Mouse (Mus musculus): ENCODE data around the gene Ezh1. TPM values are rescaled to one million over a fixed set of nuclear protein-coding genes. Genes with fewer than 3 reads are reported as not detected.

Ezh1 gene
- polyA plus RNA-seq, 1 experiment from 2014 or later = 10.4 TPM

- Histone ChIP-seq H3K4me3 (ENCODE audit: low read depth, low read length) (no peak overlapping the region), H3K4me1 (ENCODE audit: control insufficient read depth, insufficient read depth, low read length) (peaks cover 19% of the 10 kb centered on the region), H3K9ac (ENCODE audit: low read length) (no peak overlapping the region), H3K4me2 (no peak overlapping the region), H3K27ac (ENCODE audit: low read depth, low read length) (no peak overlapping the region), H3K27me3 (ENCODE audit: control insufficient read depth, insufficient read depth, low read length) (no peaks in the 10 kb centered on the region), H3K9me3 (ENCODE audit: control insufficient read depth, low read length) (no peaks in the 10 kb centered on the region), H3K36me3 (ENCODE audit: control insufficient read depth, insufficient read depth, low read length) (no peaks in the 10 kb centered on the region)
- no peak for DNase-seq (ENCODE audit: low spot score, missing footprints)
- no peak for ATAC-seq (ENCODE audit: low FRiP score)
These were observed 7.9 kb upstream of the Ezh1 start for GRCm38 (mm10) chr11:101234124-101234523.

- ATAC-seq (ENCODE audit: low FRiP score) (no peak), DNase-seq (ENCODE audit: low spot score, missing footprints) (no peak)
- H3K4me1 ChIP-seq (ENCODE audit: control insufficient read depth, insufficient read depth, low read length) = peaks cover 19% of the 10 kb centered on the region
- H3K4me3 ChIP-seq (ENCODE audit: low read depth, low read length) = no peak overlapping the region
- no peak overlapping the region for H3K4me2 ChIP-seq
- H3K36me3 ChIP-seq (ENCODE audit: control insufficient read depth, insufficient read depth, low read length) = no peaks in the 10 kb centered on the region
- H3K9ac ChIP-seq (ENCODE audit: low read length) = no peak overlapping the region
- 90% methylated on average over 1 of the region's 1 CpGs for WGBS
- no peak overlapping the region for H3K27ac ChIP-seq (ENCODE audit: low read depth, low read length)
- no peaks in the 10 kb centered on the region for H3K27me3 ChIP-seq (ENCODE audit: control insufficient read depth, insufficient read depth, low read length)
- no peaks in the 10 kb centered on the region for H3K9me3 ChIP-seq (ENCODE audit: control insufficient read depth, low read length)
These were observed 7.0 kb upstream of the Ezh1 start for GRCm38 (mm10) chr11:101233240-101233639.

GRCm38 (mm10) chr11:101232010-101232839, 6.0 kb upstream of the Ezh1 start:
- peaks cover 19% of the 10 kb centered on the region for H3K4me1 ChIP-seq (ENCODE audit: control insufficient read depth, insufficient read depth, low read length)
- ATAC-seq (ENCODE audit: low FRiP score) = no peak
- H3K4me2 ChIP-seq = no peak overlapping the region
- DNase-seq (ENCODE audit: low spot score, missing footprints) = no peak
- peak overlapping the region; percentile 14; the same call in 1 of the 2 replicates for H3K27ac ChIP-seq (ENCODE audit: low read depth, low read length)
- WGBS = 61% methylated on average over 6 of the region's 6 CpGs
- H3K9me3 ChIP-seq (ENCODE audit: control insufficient read depth, low read length) = no peaks in the 10 kb centered on the region
- no peaks in the 10 kb centered on the region for H3K36me3 ChIP-seq (ENCODE audit: control insufficient read depth, insufficient read depth, low read length)
- no peak overlapping the region for H3K9ac ChIP-seq (ENCODE audit: low read length)
- H3K27me3 ChIP-seq (ENCODE audit: control insufficient read depth, insufficient read depth, low read length) = no peaks in the 10 kb centered on the region
- no peak overlapping the region for H3K4me3 ChIP-seq (ENCODE audit: low read depth, low read length)

GRCm38 (mm10) chr11:101230991-101231871, 5.0 kb upstream of the Ezh1 start:
- peak overlapping the region; percentile 19 for H3K4me2 ChIP-seq
- DNase-seq (ENCODE audit: low spot score, missing footprints) = no peak
- H3K9ac ChIP-seq (ENCODE audit: low read length) = peak overlapping the region; percentile 24; the same call in 1 of the 2 replicates

GRCm38 (mm10) chr11:101230526-101230925, 4.3 kb upstream of the Ezh1 start:
- ATAC-seq (ENCODE audit: low FRiP score) (no peak), DNase-seq (ENCODE audit: low spot score, missing footprints) (no peak)
- Histone ChIP-seq H3K4me1 (ENCODE audit: control insufficient read depth, insufficient read depth, low read length) (peaks cover 19% of the 10 kb centered on the region), H3K36me3 (ENCODE audit: control insufficient read depth, insufficient read depth, low read length) (no peaks in the 10 kb centered on the region), H3K4me3 (ENCODE audit: low read depth, low read length) (no peak overlapping the region), H3K9me3 (ENCODE audit: control insufficient read depth, low read length) (no peaks in the 10 kb centered on the region), H3K4me2 (no peak overlapping the region), H3K9ac (ENCODE audit: low read length) (no peak overlapping the region), H3K27ac (ENCODE audit: low read depth, low read length) (peak overlapping the region; percentile 6; the same call in 1 of the 2 replicates), H3K27me3 (ENCODE audit: control insufficient read depth, insufficient read depth, low read length) (no peaks in the 10 kb centered on the region)
- WGBS = 14% methylated on average over 5 of the region's 5 CpGs

More at GRCm38 (mm10) chr11:101230991-101231871, 5.0 kb upstream of the Ezh1 start:
- 13% methylated on average over 18 of the region's 18 CpGs for WGBS
- ATAC-seq (ENCODE audit: low FRiP score) = no peak
- H3K27ac ChIP-seq (ENCODE audit: low read depth, low read length) = peak overlapping the region; percentile 14; the same call in 1 of the 2 replicates
- no peak overlapping the region for H3K4me3 ChIP-seq (ENCODE audit: low read depth, low read length)
- peaks cover 19% of the 10 kb centered on the region for H3K4me1 ChIP-seq (ENCODE audit: control insufficient read depth, insufficient read depth, low read length)
- H3K9me3 ChIP-seq (ENCODE audit: control insufficient read depth, low read length) = no peaks in the 10 kb centered on the region
- no peaks in the 10 kb centered on the region for H3K27me3 ChIP-seq (ENCODE audit: control insufficient read depth, insufficient read depth, low read length)
- H3K36me3 ChIP-seq (ENCODE audit: control insufficient read depth, insufficient read depth, low read length) = no peaks in the 10 kb centered on the region

GRCm38 (mm10) chr11:101230061-101230511, 3.8 kb upstream of the Ezh1 start:
- H3K4me2 ChIP-seq = no peak overlapping the region
- H3K9ac ChIP-seq (ENCODE audit: low read length) = no peak overlapping the region
- WGBS = 30% methylated on average over 2 of the region's 2 CpGs
- H3K4me1 ChIP-seq (ENCODE audit: control insufficient read depth, insufficient read depth, low read length) = peaks cover 19% of the 10 kb centered on the region
- ATAC-seq (ENCODE audit: low FRiP score) = no peak
- H3K9me3 ChIP-seq (ENCODE audit: control insufficient read depth, low read length) = no peaks in the 10 kb centered on the region
- no peak for DNase-seq (ENCODE audit: low spot score, missing footprints)
- peak overlapping the region; percentile 6; the same call in 1 of the 2 replicates for H3K27ac ChIP-seq (ENCODE audit: low read depth, low read length)
- H3K36me3 ChIP-seq (ENCODE audit: control insufficient read depth, insufficient read depth, low read length) = no peaks in the 10 kb centered on the region
- H3K27me3 ChIP-seq (ENCODE audit: control insufficient read depth, insufficient read depth, low read length) = no peaks in the 10 kb centered on the region
- H3K4me3 ChIP-seq (ENCODE audit: low read depth, low read length) = no peak overlapping the region

- Histone ChIP-seq H3K9me3 (ENCODE audit: control insufficient read depth, low read length) (no peaks in the 10 kb centered on the region), H3K27me3 (ENCODE audit: control insufficient read depth, insufficient read depth, low read length) (no peaks in the 10 kb centered on the region), H3K9ac (ENCODE audit: low read length) (no peak overlapping the region; the same call in 1 of the 2 replicates), H3K27ac (ENCODE audit: low read depth, low read length) (no peak overlapping the region), H3K4me2 (no peak overlapping the region), H3K36me3 (ENCODE audit: control insufficient read depth, insufficient read depth, low read length) (no peaks in the 10 kb centered on the region), H3K4me1 (ENCODE audit: control insufficient read depth, insufficient read depth, low read length) (peaks cover 19% of the 10 kb centered on the region), H3K4me3 (ENCODE audit: low read depth, low read length) (no peak overlapping the region)
- DNase-seq (ENCODE audit: low spot score, missing footprints) (no peak), ATAC-seq (ENCODE audit: low FRiP score) (no peak)
- 23% methylated on average over 8 of the region's 8 CpGs for WGBS
These were observed 3.2 kb upstream of the Ezh1 start for GRCm38 (mm10) chr11:101229361-101229900.

- no peak overlapping the region for H3K27ac ChIP-seq (ENCODE audit: low read depth, low read length)
- H3K27me3 ChIP-seq (ENCODE audit: control insufficient read depth, insufficient read depth, low read length) = no peaks in the 10 kb centered on the region
- WGBS = 19% methylated on average over 25 of the region's 25 CpGs
These were observed 765 bp downstream of the Ezh1 start for GRCm38 (mm10) chr11:101225331-101226064.

More at GRCm38 (mm10) chr11:101225331-101226064, 765 bp downstream of the Ezh1 start:
- Histone ChIP-seq H3K4me2 (peak overlapping the region; percentile 97), H3K9me3 (ENCODE audit: control insufficient read depth, low read length) (no peaks in the 10 kb centered on the region), H3K9ac (ENCODE audit: low read length) (peak overlapping the region; percentile 74), H3K4me3 (ENCODE audit: low read depth, low read length) (peak overlapping the region; percentile 84), H3K4me1 (ENCODE audit: control insufficient read depth, insufficient read depth, low read length) (peaks cover 7% of the 10 kb centered on the region), H3K36me3 (ENCODE audit: control insufficient read depth, insufficient read depth, low read length) (no peaks in the 10 kb centered on the region)
- no peak for ATAC-seq (ENCODE audit: low FRiP score)
- DNase-seq (ENCODE audit: low spot score, missing footprints) = no peak

All from midbrain, embryonic 11.5 days (tissue).